Mouse (Mus musculus) embryonic facial prominence, embryonic 14.5 days (tissue): ENCODE results near the gene Six1. TPM values are rescaled to one million over a fixed set of nuclear protein-coding genes. Genes with fewer than 3 reads are reported as not detected.

Source experiments
- ATAC-seq: fragments of 200-750 bp; cut with Nextera tagmentation; 2 replicates; pipeline ENCODE4 v1.8.0; 2017; ENCODE audit warnings: low read depth, moderate number of reproducible peaks, moderate TSS enrichment
- DNase-seq: peaks from one replicate; pipeline ENCODE4 v3.0.0-alpha.2; 2015; ENCODE audit warnings: low spot score
- H3K27ac ChIP-seq: fragments of 300-500 bp; sonication (generic); replicated peaks from 2 replicates; pipeline ENCODE4 v1.5.1; 2014; ENCODE audit warnings: low read depth, mild to moderate bottlenecking, low read length, moderate library complexity
- H3K27me3 ChIP-seq: fragments of 300-500 bp; sonication (generic); replicated peaks from 2 replicates; pipeline ENCODE4 v1.6.1; 2014; ENCODE audit warnings: low read length; ENCODE audit not compliant: control insufficient read depth, insufficient read depth
- H3K36me3 ChIP-seq: fragments of 300-500 bp; sonication (generic); 2 replicates; pipeline ENCODE4 v1.6.1; 2014; ENCODE audit warnings: low read length, mixed read lengths; ENCODE audit not compliant: control insufficient read depth, insufficient read depth
- H3K4me1 ChIP-seq: fragments of 300-500 bp; sonication (generic); 2 replicates; pipeline ENCODE4 v1.6.1; 2014; ENCODE audit warnings: antibody characterized with exemption, low read length; ENCODE audit not compliant: control insufficient read depth, insufficient read depth
- H3K4me2 ChIP-seq: fragments of 300-500 bp; sonication (generic); 2 replicates; pipeline ENCODE4 v1.6.1; 2014; ENCODE audit warnings: low read depth, mild to moderate bottlenecking, low read length, moderate library complexity, mixed read lengths
- H3K4me3 ChIP-seq: fragments of 300-500 bp; sonication (generic); 2 replicates; pipeline ENCODE4 v1.5.1; 2014; ENCODE audit warnings: low read depth, mild to moderate bottlenecking, low read length
- H3K9ac ChIP-seq: fragments of 300-500 bp; sonication (generic); 2 replicates; pipeline ENCODE4 v1.6.1; 2014; ENCODE audit warnings: low read depth, mild to moderate bottlenecking, low read length, moderate library complexity, mixed read lengths
- H3K9me3 ChIP-seq: fragments of 300-500 bp; sonication (generic); 2 replicates; pipeline ENCODE4 v1.6.1; 2016; ENCODE audit warnings: low read length; ENCODE audit not compliant: control insufficient read depth
- WGBS: fragments of 180-500 bp; shearing (Covaris S2); extraction: QIAGEN DNeasy Blood & Tissue Kit; methylation state at CpG from one replicate; pipeline ENCODE4 v1.1.7; 2014; 5-methylcytosine and 5-hydroxymethylcytosine counted together
- polyA plus RNA-seq: library from polyadenylated mRNA; unstranded; fragments of >200 nt; fragmentation: Nextera tagmentation; extraction: Ambion mirVana; gene quantifications from 2 replicates; pipeline ENCODE4 v1.2.1, GENCODE M21; 2014

Gene Six1
- polyA plus RNA-seq, 1 experiment from 2014 or later: 46.5 TPM

DNA sequence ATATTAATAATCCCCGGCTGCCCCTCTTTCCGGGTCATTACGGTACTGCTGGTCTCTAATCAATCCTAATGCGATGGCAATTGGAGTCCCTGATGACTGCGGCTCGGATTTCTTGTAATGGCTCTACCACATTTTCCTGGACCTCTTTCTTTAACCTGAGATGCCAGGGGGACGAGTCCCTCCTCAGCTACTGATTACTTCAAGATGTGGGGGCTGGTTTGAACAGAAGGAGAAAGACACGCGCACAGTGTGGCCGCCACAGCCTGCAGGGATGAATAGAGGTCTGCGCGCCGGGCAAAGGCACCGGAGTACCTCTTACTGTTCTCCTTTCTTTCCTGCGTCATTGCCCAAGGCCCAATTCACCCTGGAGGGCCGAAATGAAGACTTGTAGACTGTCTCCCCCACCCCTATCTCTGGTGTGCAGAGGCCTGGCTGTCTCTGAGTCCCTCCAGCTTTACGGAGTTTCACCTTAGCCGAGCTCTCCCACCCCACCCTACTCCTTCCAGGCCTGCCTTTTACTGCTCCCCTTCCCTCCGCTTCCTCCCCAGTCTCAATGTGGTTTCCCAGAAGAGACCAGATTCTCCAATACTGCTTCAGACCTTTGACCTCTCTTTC is 1.5 kb downstream of the Six1 start:
- H3K27me3 ChIP-seq: peaks cover 50% of the 10 kb centered on the region
- H3K4me1 ChIP-seq: peaks cover 31% of the 10 kb centered on the region
- peak; percentile 89 for DNase-seq
- peak overlapping the region; percentile 87 for H3K27ac ChIP-seq
- H3K36me3 ChIP-seq: no peaks in the 10 kb centered on the region
- peak overlapping the region; percentile 61 for H3K4me3 ChIP-seq
- peak overlapping the region; percentile 67 for H3K9ac ChIP-seq
- WGBS: 5% methylated on average over 19 of the region's 19 CpGs
- peak overlapping the region; percentile 85 for H3K4me2 ChIP-seq
- ATAC-seq: peak; percentile 34; the same call in 1 of the 2 replicates
- no peaks in the 10 kb centered on the region for H3K9me3 ChIP-seq

DNA sequence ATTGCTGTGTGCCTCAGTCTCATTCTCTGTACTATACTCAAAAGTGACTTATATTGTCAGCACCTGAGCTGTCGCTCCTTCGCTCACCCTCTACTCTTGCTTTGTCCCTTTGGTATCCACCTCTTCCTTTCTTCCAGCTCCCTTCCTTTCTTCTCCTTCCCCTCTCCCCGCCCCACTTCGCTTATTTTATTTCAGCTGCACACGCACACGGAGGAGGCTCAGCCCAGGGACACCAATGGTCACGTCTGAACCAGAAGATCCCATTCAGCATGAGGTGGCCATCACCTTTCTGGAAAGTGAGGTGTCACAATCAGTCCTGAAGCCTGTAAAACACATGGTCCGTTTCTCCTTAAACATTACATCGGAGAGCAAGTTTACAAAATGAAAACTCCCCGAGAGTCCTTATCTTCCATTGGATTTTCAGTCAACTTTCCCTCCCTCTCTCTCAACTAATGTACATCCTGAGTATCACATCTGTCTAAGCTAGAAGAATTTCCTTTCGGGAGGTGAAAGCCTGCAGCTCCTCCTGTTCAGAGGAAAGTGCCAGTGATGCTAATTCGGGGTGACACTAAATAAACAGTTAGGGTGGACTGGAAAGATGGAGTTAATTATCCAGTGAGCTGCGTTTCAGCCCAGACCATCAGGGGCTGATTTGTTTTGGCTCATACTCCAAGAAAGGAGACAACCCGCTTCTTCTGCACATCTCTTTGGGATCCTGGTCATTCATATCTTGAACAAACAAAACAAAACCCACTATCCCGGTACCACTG is 2.7 kb downstream of the Six1 start:
- 5% methylated on average over 15 of the region's 15 CpGs for WGBS
- Histone ChIP-seq H3K9me3 (no peaks in the 10 kb centered on the region), H3K4me2 (peak overlapping the region; percentile 85), H3K27me3 (peaks cover 60% of the 10 kb centered on the region), H3K36me3 (no peaks in the 10 kb centered on the region), H3K27ac (peak overlapping the region; percentile 77), H3K4me1 (peaks cover 31% of the 10 kb centered on the region), H3K4me3 (peak overlapping the region; percentile 18), H3K9ac (0 out of 2 replicates have a peak overlapping the region, but pooled peaks have one; percentile 43)
- DNase-seq (peak; percentile 90), ATAC-seq (no peak)

DNA sequence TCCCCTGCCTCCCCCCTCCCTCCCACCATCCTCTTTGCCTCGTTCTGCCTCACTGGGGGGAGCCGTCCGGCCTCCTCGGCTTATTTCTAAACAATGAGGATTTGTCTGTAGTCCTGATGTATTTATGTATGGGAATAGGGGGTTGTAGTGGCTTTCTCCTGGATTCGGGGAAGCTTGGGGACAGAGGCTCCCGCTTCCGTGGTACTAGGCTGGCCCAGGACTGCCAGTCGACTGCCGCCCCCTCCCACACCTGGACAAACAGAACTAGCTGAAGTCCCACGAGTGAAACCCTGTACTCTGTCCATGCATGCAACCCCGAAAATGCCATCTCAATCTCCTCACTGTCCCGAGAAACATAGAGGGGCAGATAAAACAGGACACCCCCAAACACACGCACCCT is 3.4 kb downstream of the Six1 start:
- Histone ChIP-seq H3K9me3 (no peaks in the 10 kb centered on the region), H3K4me1 (peaks cover 31% of the 10 kb centered on the region), H3K4me2 (peak overlapping the region; percentile 85), H3K27ac (peak overlapping the region; percentile 77), H3K4me3 (peak overlapping the region; percentile 18), H3K9ac (peak overlapping the region; percentile 43; the same call in 1 of the 2 replicates), H3K36me3 (no peaks in the 10 kb centered on the region), H3K27me3 (peaks cover 65% of the 10 kb centered on the region)
- DNase-seq: peak; percentile 41
- WGBS: 5% methylated on average over 13 of the region's 13 CpGs
- no peak for ATAC-seq

DNA sequence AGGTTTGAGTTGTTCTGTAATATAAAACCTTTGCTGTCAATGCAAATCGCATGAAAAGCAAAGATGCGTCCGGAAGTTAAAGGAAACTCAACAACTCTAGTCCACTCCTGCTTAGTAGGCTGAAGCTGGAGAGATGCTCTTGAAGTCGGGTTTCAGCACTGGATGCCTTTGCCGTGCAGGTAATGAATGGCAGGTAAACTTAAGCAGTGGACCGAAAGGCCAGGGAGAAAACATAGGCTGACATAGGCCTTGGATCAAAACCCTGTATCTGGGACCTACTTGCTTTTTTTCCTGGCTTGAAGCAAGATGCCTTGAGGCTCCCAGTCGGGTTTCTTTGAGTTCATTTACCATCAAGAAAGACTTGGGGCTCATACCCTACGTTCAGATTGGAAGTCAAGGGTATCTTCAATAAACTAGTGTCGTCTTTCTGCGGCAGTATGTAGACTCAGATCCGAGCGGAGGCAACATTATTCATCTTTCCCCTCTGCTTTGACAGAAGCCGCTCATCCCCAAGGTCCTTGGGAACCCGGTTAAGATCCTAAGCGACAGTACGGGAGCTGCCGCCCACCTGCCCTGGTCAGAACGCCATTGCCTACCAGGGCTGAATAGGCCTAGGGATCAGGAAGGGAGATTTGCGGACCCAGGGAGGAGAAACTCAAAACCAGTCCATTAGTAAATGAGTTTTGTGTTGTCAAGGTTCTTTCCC is 4.0 kb downstream of the Six1 start:
- peak overlapping the region; percentile 85 for H3K4me2 ChIP-seq
- H3K9ac ChIP-seq: peak overlapping the region; percentile 20; the same call in 1 of the 2 replicates
- no peaks in the 10 kb centered on the region for H3K36me3 ChIP-seq
- 8% methylated on average over 19 of the region's 19 CpGs for WGBS
- ATAC-seq: no peak
- DNase-seq: no peak
- H3K4me1 ChIP-seq: peaks cover 25% of the 10 kb centered on the region
- H3K27ac ChIP-seq: peak overlapping the region; percentile 77; the same call in 1 of the 2 replicates
- H3K27me3 ChIP-seq: peaks cover 65% of the 10 kb centered on the region
- peak overlapping the region; percentile 18 for H3K4me3 ChIP-seq
- no peaks in the 10 kb centered on the region for H3K9me3 ChIP-seq

DNA sequence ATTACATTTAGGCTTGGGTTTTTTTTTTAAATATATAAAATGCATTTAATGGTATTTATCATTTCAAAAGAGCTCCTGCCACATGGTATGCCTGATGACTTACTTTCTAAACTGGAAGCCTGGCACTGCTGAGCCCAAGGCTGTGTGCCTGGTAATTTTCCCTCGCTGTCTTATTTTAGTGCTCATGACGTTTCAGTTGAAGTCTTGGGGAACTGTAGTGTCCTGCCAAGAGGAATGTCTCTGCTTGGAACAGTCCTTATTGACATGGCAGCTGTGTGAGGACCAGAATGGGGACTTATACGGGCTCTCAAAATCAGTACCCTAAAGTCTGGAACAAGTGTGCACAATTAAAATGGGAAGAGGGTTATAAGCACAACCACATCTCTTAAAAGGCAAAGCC is 5.2 kb downstream of the Six1 start:
- Histone ChIP-seq H3K4me3 (no peak overlapping the region), H3K9me3 (no peaks in the 10 kb centered on the region), H3K9ac (no peak overlapping the region), H3K4me1 (peaks cover 19% of the 10 kb centered on the region), H3K27me3 (peaks cover 56% of the 10 kb centered on the region), H3K27ac (0 out of 2 replicates have a peak overlapping the region, but pooled peaks have one; percentile 8), H3K36me3 (peaks cover under 1% of the 10 kb centered on the region; the same call in 1 of the 2 replicates), H3K4me2 (peak overlapping the region; percentile 85)
- no peak for ATAC-seq
- 8% methylated on average over 3 of the region's 3 CpGs for WGBS
- no peak for DNase-seq

DNA sequence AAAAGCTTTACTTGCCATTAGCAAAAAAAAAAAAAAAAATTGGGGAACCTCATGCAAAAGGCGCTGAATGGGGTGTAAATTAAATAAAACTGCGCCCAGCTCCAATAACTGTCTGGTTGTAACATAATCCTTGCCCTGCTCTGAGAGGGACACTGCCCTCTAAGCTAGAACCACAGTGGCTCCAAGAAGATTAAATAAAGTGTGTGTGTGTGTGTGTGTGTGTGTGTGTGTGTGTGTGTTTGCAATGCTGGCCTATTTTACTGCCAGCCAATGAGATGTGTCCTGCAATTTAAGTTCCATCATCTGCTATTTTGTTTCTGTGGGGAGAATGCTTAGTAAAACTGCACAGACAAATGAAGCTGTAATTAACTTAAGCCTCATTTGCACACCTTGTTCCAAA is 6.1 kb downstream of the Six1 start:
- peaks cover 19% of the 10 kb centered on the region for H3K4me1 ChIP-seq
- H3K4me2 ChIP-seq: peak overlapping the region; percentile 70
- peaks cover 56% of the 10 kb centered on the region for H3K27me3 ChIP-seq
- WGBS: 19% methylated on average over 2 of the region's 2 CpGs
- no peak overlapping the region for H3K9ac ChIP-seq
- H3K4me3 ChIP-seq: no peak overlapping the region
- H3K27ac ChIP-seq: no peak overlapping the region
- DNase-seq: no peak
- ATAC-seq: no peak
- H3K36me3 ChIP-seq: peaks cover 9% of the 10 kb centered on the region; the same call in 1 of the 2 replicates
- no peaks in the 10 kb centered on the region for H3K9me3 ChIP-seq

DNA sequence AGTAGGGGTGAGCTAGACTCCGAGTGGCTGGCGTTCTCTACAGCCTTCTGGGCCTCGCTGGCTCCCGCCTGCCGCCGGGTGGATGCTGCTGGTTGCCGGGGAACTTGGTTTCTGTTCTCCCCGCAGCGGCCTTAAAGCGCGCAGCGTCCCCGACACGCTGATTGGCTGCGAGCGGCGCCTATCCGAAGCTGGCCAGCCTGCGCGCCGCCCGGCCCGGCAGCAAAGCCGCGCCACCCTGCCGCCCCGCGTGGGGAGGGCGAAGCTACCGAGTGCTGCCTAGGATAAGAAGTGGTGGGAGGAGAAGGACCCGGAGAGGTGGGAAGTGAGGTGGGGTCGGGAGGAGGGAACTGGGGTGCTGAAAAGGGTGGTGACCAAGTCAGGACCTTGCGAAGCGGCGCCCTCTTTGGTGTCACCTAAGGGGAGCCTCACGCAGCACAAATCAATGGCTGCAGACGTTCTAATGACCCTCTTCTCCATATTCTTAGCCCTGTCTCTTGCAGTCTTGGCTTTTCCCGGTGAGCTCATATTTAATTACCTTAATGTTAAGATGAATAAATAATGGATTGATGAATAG is 7.0 kb downstream of the Six1 start:
- WGBS: 0% methylated on average over 31 of the region's 38 CpGs

More for the DNA sequence above, 7.0 kb downstream of the Six1 start:
- DNase-seq: peak; percentile 96
- H3K9ac ChIP-seq: peak overlapping the region; percentile 97
- H3K4me2 ChIP-seq: peak overlapping the region; percentile 70
- peaks cover 17% of the 10 kb centered on the region; the same call in 1 of the 2 replicates for H3K36me3 ChIP-seq
- peak overlapping the region; percentile 89 for H3K27ac ChIP-seq
- H3K9me3 ChIP-seq: no peaks in the 10 kb centered on the region
- peak; percentile 87 for ATAC-seq
- peak overlapping the region; percentile 86 for H3K4me3 ChIP-seq
- peaks cover 59% of the 10 kb centered on the region for H3K27me3 ChIP-seq
- peaks cover 16% of the 10 kb centered on the region for H3K4me1 ChIP-seq
